Mouse (Mus musculus): ENCODE data around the gene Tm4sf5. TPM values are rescaled to one million over a fixed set of nuclear protein-coding genes. Genes with fewer than 3 reads are reported as not detected.

The Tm4sf5 gene
- total RNA-seq, 1 experiment: 4.6 TPM

DNA sequence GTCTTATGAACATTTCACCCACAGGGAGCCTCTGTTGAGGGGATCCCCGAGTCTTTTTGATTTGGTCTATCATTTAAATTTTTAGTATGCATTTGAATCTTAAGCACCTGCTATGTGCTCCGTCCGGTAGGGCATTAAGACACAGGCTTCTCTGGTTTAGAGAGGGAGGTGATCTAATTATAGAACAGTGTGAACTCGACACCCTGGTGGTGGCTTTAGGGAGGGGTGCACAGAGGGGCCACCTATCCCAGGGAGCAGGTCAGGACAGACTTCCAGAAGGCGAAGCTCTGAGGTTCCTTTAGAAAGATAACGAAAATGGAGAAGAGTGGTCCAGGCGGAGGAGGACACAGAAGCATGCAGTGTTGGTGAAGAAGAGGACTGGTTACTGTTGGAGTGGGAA, 39.5 kb downstream of the Tm4sf5 start:
- H3K36me3 ChIP-seq (ENCODE audit: control insufficient read depth, insufficient read depth, low read length, poor library complexity, severe bottlenecking): no peaks in the 10 kb centered on the region
- DNase-seq (ENCODE audit: low read depth, low spot score): no peak
- 0 out of 4 replicates have a peak, but pooled peaks cover 0 to 1% of the 10 kb centered on the region in 2 experiments for H3K4me1 ChIP-seq (ENCODE audit: control insufficient read depth in 2 of 2, insufficient read depth in 2 of 2, low read length in 2 of 2, poor library complexity in 1 of 2)
- H3K4me3 ChIP-seq (ENCODE audit: insufficient read depth in 1 of 2, low read depth in 1 of 2, low read length in 2 of 2, poor library complexity in 1 of 2, severe bottlenecking in 1 of 2): no peak overlapping the region
- no peaks in the 10 kb centered on the region for H3K9me3 ChIP-seq (ENCODE audit: control insufficient read depth, insufficient read depth, low read depth, low read length)
- no peak overlapping the region for H3K9ac ChIP-seq (ENCODE audit: insufficient read depth, low read depth, low read length, poor library complexity, severe bottlenecking)
- in situ Hi-C loops (cut with MboI; ENCODE audit: low sequenced_read_pairs in 2 of 2, unreplicated experiment in 2 of 2): no loop called here
- no peak for TF ChIP-seq HCFC1 (IDR thresholded peaks at IDR 0.05; ENCODE audit: borderline replicate concordance, insufficient read depth, low read length)
- TF ChIP-seq CHD2 (IDR thresholded peaks at IDR 0.05; ENCODE audit: low read depth, low read length): no peak
- no peak for TF ChIP-seq ZNF384 (IDR thresholded peaks at IDR 0.05; ENCODE audit: low read depth, low read length)
- TF ChIP-seq MAFK (IDR thresholded peaks at IDR 0.05; ENCODE audit: insufficient read depth, low read depth, low read length): no peak
- TF ChIP-seq ZC3H11A (IDR thresholded peaks at IDR 0.05; ENCODE audit: borderline replicate concordance, low read depth, low read length): no peak
- H3K27ac ChIP-seq (ENCODE audit: insufficient read depth, low read depth, low read length, poor library complexity, severe bottlenecking): no peak overlapping the region

DNA sequence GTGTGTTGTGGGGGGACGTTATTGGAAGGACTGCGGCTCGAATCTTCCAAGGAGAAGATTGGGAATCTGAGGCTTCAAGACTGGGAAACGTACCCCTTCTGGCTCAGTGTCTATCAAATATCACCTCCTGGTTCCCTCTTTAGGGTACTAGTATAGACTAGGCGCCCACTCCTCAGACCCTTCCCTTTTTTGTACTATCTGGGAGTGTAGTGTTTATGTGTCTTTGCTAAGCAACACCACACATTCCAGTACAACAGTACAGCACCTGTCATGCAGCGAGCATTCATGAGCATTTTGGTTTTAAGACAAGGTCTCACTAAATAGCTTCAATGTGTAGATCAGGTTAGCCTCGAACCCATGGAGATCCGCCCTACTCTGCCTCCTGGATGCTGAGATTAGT, 46.5 kb downstream of the Tm4sf5 start:
- Histone ChIP-seq H3K9me3 (ENCODE audit: control insufficient read depth, insufficient read depth, low read depth, low read length) (no peaks in the 10 kb centered on the region), H3K4me1 (ENCODE audit: control insufficient read depth in 2 of 2, insufficient read depth in 2 of 2, low read length in 2 of 2, poor library complexity in 1 of 2) (peaks cover under 1 to 6% of the 10 kb centered on the region in 2 experiments; a peak in 2 of 4 replicates), H3K27ac (ENCODE audit: insufficient read depth, low read depth, low read length, poor library complexity, severe bottlenecking) (no peak overlapping the region), H3K9ac (ENCODE audit: insufficient read depth, low read depth, low read length, poor library complexity, severe bottlenecking) (no peak overlapping the region), H3K4me3 (ENCODE audit: insufficient read depth in 1 of 2, low read depth in 1 of 2, low read length in 2 of 2, poor library complexity in 1 of 2, severe bottlenecking in 1 of 2) (no peak overlapping the region), H3K36me3 (ENCODE audit: control insufficient read depth, insufficient read depth, low read length, poor library complexity, severe bottlenecking) (no peaks in the 10 kb centered on the region)
- no peak for TF ChIP-seq HCFC1 (IDR thresholded peaks at IDR 0.05; ENCODE audit: borderline replicate concordance, insufficient read depth, low read length)
- no peak for TF ChIP-seq CHD2 (IDR thresholded peaks at IDR 0.05; ENCODE audit: low read depth, low read length)
- TF ChIP-seq ZC3H11A (IDR thresholded peaks at IDR 0.05; ENCODE audit: borderline replicate concordance, low read depth, low read length): no peak
- no peak for TF ChIP-seq ZNF384 (IDR thresholded peaks at IDR 0.05; ENCODE audit: low read depth, low read length)
- TF ChIP-seq MAFK (IDR thresholded peaks at IDR 0.05; ENCODE audit: insufficient read depth, low read depth, low read length): no peak
- in situ Hi-C loops (cut with MboI; ENCODE audit: low sequenced_read_pairs in 2 of 2, unreplicated experiment in 2 of 2): no loop called here
- no peak for DNase-seq (ENCODE audit: low read depth, low spot score)

DNA sequence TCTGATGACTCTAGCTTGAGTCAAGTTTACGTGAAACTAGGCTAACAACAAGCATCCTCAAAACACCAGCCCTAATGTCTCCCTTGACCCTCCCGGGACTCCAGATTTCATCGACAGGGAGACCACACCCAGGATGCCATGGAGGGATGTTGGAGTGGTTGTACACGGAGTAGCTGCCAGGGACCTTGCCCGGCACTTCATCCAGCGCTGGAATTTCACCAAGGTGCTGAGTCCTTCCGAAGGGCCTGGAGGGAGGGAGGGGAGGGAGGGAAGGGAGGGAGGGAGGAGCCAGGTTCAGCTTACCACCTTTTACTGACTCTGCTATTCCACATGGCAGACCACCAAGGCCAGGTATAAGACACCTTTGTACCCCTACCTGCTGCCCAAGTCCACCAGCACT, 48.9 kb downstream of the Tm4sf5 start:
- Histone ChIP-seq H3K9ac (ENCODE audit: insufficient read depth, low read depth, low read length, poor library complexity, severe bottlenecking) (no peak overlapping the region), H3K36me3 (ENCODE audit: control insufficient read depth, insufficient read depth, low read length, poor library complexity, severe bottlenecking) (no peaks in the 10 kb centered on the region), H3K9me3 (ENCODE audit: control insufficient read depth, insufficient read depth, low read depth, low read length) (no peaks in the 10 kb centered on the region), H3K4me1 (ENCODE audit: control insufficient read depth in 2 of 2, insufficient read depth in 2 of 2, low read length in 2 of 2, poor library complexity in 1 of 2) (peaks cover 0 to 6% of the 10 kb centered on the region in 2 experiments; a peak in 2 of 4 replicates), H3K4me3 (ENCODE audit: insufficient read depth in 1 of 2, low read depth in 1 of 2, low read length in 2 of 2, poor library complexity in 1 of 2, severe bottlenecking in 1 of 2) (no peak overlapping the region), H3K27ac (ENCODE audit: insufficient read depth, low read depth, low read length, poor library complexity, severe bottlenecking) (no peak overlapping the region)
- in situ Hi-C loops (cut with MboI; ENCODE audit: low sequenced_read_pairs in 2 of 2, unreplicated experiment in 2 of 2): no loop called here
- no peak for DNase-seq (ENCODE audit: low read depth, low spot score)
- TF ChIP-seq ZNF384 (IDR thresholded peaks at IDR 0.05; ENCODE audit: low read depth, low read length) (no peak), HCFC1 (IDR thresholded peaks at IDR 0.05; ENCODE audit: borderline replicate concordance, insufficient read depth, low read length) (no peak), ZC3H11A (IDR thresholded peaks at IDR 0.05; ENCODE audit: borderline replicate concordance, low read depth, low read length) (no peak), CHD2 (IDR thresholded peaks at IDR 0.05; ENCODE audit: low read depth, low read length) (no peak), MAFK (IDR thresholded peaks at IDR 0.05; ENCODE audit: insufficient read depth, low read depth, low read length) (no peak)

DNA sequence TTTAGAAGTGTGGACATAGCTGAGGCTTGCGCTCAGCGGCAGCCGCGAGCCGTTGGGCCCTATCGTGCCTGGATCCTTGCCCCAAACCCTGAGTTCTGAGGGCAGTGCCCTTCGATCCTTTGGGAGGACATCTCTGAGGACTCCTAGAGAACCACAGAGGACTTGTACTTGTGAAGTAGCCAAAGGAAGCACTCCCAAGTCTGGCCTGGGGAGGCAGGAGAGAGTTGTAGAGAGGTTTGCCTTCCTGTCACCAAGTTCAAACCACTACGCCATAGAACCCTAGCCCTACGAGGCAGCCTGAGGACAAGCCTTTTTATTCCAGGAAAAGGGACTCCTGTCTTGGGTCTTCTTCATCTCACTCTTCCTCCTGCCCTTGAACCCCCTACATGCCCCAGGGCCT, 52.5 kb downstream of the Tm4sf5 start:
- Histone ChIP-seq H3K4me1 (ENCODE audit: control insufficient read depth in 2 of 2, insufficient read depth in 2 of 2, low read length in 2 of 2, poor library complexity in 1 of 2) (peaks cover 0 to 6% of the 10 kb centered on the region in 2 experiments; a peak in 2 of 4 replicates), H3K4me3 (ENCODE audit: insufficient read depth in 1 of 2, low read depth in 1 of 2, low read length in 2 of 2, poor library complexity in 1 of 2, severe bottlenecking in 1 of 2) (no peak overlapping the region), H3K36me3 (ENCODE audit: control insufficient read depth, insufficient read depth, low read length, poor library complexity, severe bottlenecking) (no peaks in the 10 kb centered on the region), H3K27ac (ENCODE audit: insufficient read depth, low read depth, low read length, poor library complexity, severe bottlenecking) (no peak overlapping the region; the same call in 1 of the 2 replicates), H3K9ac (ENCODE audit: insufficient read depth, low read depth, low read length, poor library complexity, severe bottlenecking) (no peak overlapping the region), H3K9me3 (ENCODE audit: control insufficient read depth, insufficient read depth, low read depth, low read length) (no peaks in the 10 kb centered on the region)
- TF ChIP-seq ZNF384 (IDR thresholded peaks at IDR 0.05; ENCODE audit: low read depth, low read length) (no peak), MAFK (IDR thresholded peaks at IDR 0.05; ENCODE audit: insufficient read depth, low read depth, low read length) (no peak), CHD2 (IDR thresholded peaks at IDR 0.05; ENCODE audit: low read depth, low read length) (no peak), HCFC1 (IDR thresholded peaks at IDR 0.05; ENCODE audit: borderline replicate concordance, insufficient read depth, low read length) (no peak), ZC3H11A (IDR thresholded peaks at IDR 0.05; ENCODE audit: borderline replicate concordance, low read depth, low read length) (no peak)
- no peak for DNase-seq (ENCODE audit: low read depth, low spot score)
- in situ Hi-C loops (cut with MboI; ENCODE audit: low sequenced_read_pairs in 2 of 2, unreplicated experiment in 2 of 2): no loop called here

Other genes starting within 250 kb of the Tm4sf5 start
- gene Alox12, start 249.9 kb upstream of the Tm4sf5 start, total RNA-seq (2012; rRNA removed): 0.49 and 0.69 TPM in 2 replicates
- 0.16 and 0.27 TPM in 2 replicates for gene Alox12e, start 182.6 kb upstream of the Tm4sf5 start, total RNA-seq (2012; rRNA removed)
- 0.53 and 1.7 TPM in 2 replicates for gene Alox15, start 153.2 kb upstream of the Tm4sf5 start, total RNA-seq (2012; rRNA removed)
- gene Pelp1, start 95.2 kb upstream of the Tm4sf5 start, total RNA-seq (2012; rRNA removed): 76.5 and 77.5 TPM in 2 replicates
- gene Arrb2, start 72.6 kb upstream of the Tm4sf5 start, total RNA-seq (2012; rRNA removed): 30.6 and 43.1 TPM in 2 replicates
- 29.1 and 31.2 TPM in 2 replicates for gene Med11, start 53.3 kb upstream of the Tm4sf5 start, total RNA-seq (2012; rRNA removed)
- 0.54 and 1.5 TPM in 2 replicates for gene Zmynd15, start 45.8 kb upstream of the Tm4sf5 start, total RNA-seq (2012; rRNA removed)
- 2.9 and 6.6 TPM in 2 replicates for gene Cxcl16, start 45.3 kb upstream of the Tm4sf5 start, total RNA-seq (2012; rRNA removed)
- gene Vmo1, start 9.4 kb downstream of the Tm4sf5 start, total RNA-seq (2012; rRNA removed): not detected in 2 replicates
- gene Gltpd2, start 14.0 kb downstream of the Tm4sf5 start, total RNA-seq (2012; rRNA removed): 0.42 and 0.54 TPM in 2 replicates
- 506 and 612 TPM in 2 replicates for gene Psmb6, start 20.1 kb downstream of the Tm4sf5 start, total RNA-seq (2012; rRNA removed)
- not detected in 2 replicates for gene Gm40193, start 27.7 kb downstream of the Tm4sf5 start, total RNA-seq (2012; rRNA removed)
- gene Pld2, start 34.8 kb downstream of the Tm4sf5 start, total RNA-seq (2012; rRNA removed): 4.4 and 6.3 TPM in 2 replicates
- gene Mink1, start 57.6 kb downstream of the Tm4sf5 start, total RNA-seq (2012; rRNA removed): 23.0 and 27.5 TPM in 2 replicates
- gene 4930544D05Rik, start 110.6 kb downstream of the Tm4sf5 start, total RNA-seq (2012; rRNA removed): 0.45 and 0.53 TPM in 2 replicates
- gene Chrne, start 114.0 kb downstream of the Tm4sf5 start, total RNA-seq (2012; rRNA removed): 1.2 TPM in 1 of 2 replicates, not detected in the other
- 0.45 and 0.85 TPM in 2 replicates for gene Gp1ba, start 133.9 kb downstream of the Tm4sf5 start, total RNA-seq (2012; rRNA removed)
- 113 and 157 TPM in 2 replicates for gene Rnf167, start 142.0 kb downstream of the Tm4sf5 start, total RNA-seq (2012; rRNA removed)
- gene Slc25a11, start 142.2 kb downstream of the Tm4sf5 start, total RNA-seq (2012; rRNA removed): 84.5 and 97.4 TPM in 2 replicates
- 474 and 732 TPM in 2 replicates for gene Pfn1, start 149.4 kb downstream of the Tm4sf5 start, total RNA-seq (2012; rRNA removed)
- gene Eno3, start 152.0 kb downstream of the Tm4sf5 start, total RNA-seq (2012; rRNA removed): 21.1 and 31.7 TPM in 2 replicates
- gene Spag7, start 164.2 kb downstream of the Tm4sf5 start, total RNA-seq (2012; rRNA removed): 68.0 and 74.5 TPM in 2 replicates
- 3.9 and 5.6 TPM in 2 replicates for gene Camta2, start 182.9 kb downstream of the Tm4sf5 start, total RNA-seq (2012; rRNA removed)
- gene Inca1, start 194.9 kb downstream of the Tm4sf5 start, total RNA-seq (2012; rRNA removed): 0.48 and 1.2 TPM in 2 replicates
- 25.3 and 29.2 TPM in 2 replicates for gene Kif1c, start 195.3 kb downstream of the Tm4sf5 start, total RNA-seq (2012; rRNA removed)

Measured in ES-E14 (cell line).